Mouse (Mus musculus): ENCODE measurements around the gene Cops2.

DNA sequence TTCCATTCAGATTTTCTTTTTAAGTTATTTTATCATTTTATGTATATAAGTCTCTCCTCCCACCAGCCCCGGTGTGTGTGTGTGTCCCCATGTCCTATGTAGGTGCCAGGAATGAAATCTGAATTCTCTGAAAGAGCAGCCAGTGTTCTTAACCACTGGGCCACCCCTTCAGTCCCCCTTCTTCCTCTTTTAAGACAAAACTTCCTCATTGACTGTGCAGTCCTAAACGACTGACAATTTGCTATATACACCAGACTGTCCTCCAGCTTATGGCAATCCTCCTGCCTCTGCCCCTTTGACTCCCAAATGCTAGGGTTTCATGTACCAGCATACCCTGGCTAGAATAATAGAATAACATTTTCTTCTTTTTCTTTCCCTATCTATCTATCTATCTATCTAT lies 63.8 kb downstream of the Cops2 start:
- no peak for TF ChIP-seq MAFK (IDR thresholded peaks at IDR 0.05; ENCODE audit: insufficient read depth, low read depth, low read length)
- TF ChIP-seq HCFC1 (IDR thresholded peaks at IDR 0.05; ENCODE audit: borderline replicate concordance, insufficient read depth, low read length) = no peak
